Mouse (Mus musculus): Measurements from ENCODE around the gene Tigd3.
A peak's percentile ranks its signal among the peaks of the same experiment; 100 is the strongest.

DNA sequence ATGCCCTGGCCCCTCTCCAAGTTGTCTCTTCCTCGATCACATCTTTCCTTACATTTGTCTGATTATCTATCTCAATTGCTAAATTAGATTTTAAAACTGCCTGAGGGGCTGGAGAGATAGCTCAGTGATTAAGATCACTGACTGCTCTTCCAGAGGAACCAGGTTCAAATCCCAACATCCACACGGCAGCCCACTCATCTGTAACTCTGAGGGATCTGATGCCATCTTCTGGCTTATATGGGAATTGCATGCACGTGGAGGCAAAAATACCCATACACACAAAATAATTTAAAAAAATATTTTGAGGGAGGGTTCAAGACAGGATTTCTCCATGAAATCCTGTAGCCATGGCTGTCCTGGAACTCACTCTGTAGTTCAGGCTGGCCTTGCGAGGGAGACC lies 8.1 kb downstream of the Tigd3 start:
- TF ChIP-seq CTCF (conservative IDR thresholded peaks at IDR 0.05; ENCODE audit: insufficient read depth, insufficient read length, low read depth, low read length) (peak; percentile 46), POLR2A (IDR thresholded peaks at IDR 0.05; ENCODE audit: low read depth, low read length) (no peak)
